Mouse (Mus musculus): Measurements from ENCODE around the gene Rtkn.
A peak's percentile ranks its signal among the peaks of the same experiment; 100 is the strongest.

Rtkn gene

DNA sequence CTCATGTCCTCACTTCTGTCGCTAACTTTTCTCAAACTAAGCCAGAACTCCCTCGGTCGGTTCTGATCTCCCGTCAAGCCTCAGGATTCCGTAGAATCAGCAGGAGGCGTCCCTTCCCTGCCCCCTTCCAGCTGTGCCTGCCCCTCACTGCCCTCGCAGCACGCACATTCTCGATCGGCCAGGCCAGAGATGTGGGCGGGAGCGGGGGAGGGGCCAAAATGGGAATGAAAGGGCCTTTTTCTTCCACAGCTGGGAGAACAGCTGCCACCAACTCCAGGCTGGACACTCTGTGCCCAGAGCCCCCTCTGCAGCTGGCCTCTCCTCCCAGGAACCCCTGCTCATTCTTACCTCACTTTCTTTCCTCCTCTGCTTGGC lies 2.3 kb downstream of the Rtkn start:
- DNase-seq (ENCODE audit: extremely low read depth, low read depth) = no peak

- DNase-seq (ENCODE audit: extremely low read depth, low read depth) = no peak
Observed at GRCm38 (mm10) chr6:83138056-83138455, 2.8 kb downstream of the Rtkn start.

- no peak for DNase-seq (ENCODE audit: extremely low read depth, low read depth)
Observed at GRCm38 (mm10) chr6:83140044-83140443, 4.8 kb downstream of the Rtkn start.

- DNase-seq (ENCODE audit: extremely low read depth, low read depth) = no peak
Observed at GRCm38 (mm10) chr6:83141636-83142035, 6.4 kb downstream of the Rtkn start.

DNA sequence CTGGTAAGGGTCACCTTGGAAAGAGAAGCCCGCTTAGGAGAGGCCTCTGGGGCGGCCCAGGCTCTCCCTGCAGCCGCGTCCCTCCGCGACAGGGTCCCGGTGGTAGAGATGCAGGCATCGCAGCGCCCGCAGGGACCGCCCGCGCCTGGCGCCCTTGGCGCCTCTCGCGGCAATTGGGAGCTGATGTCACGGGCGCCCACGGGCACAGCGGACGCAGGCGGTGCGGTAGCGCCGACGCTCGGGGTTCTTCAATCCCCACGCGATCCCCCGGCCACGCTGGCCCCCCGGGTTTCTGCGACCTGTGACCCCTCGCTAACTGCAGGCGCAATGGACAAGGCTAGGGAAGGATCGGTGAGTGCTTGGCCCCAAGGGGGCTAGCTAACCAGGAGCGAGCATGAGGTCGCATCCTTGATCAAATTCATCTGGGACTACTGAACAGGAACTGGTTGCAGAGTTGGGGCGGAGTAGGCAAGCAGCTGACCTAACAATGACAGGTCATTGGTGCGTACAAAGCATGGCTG lies 7.0 kb downstream of the Rtkn start:
- DNase-seq (ENCODE audit: extremely low read depth, low read depth) = no peak

DNA sequence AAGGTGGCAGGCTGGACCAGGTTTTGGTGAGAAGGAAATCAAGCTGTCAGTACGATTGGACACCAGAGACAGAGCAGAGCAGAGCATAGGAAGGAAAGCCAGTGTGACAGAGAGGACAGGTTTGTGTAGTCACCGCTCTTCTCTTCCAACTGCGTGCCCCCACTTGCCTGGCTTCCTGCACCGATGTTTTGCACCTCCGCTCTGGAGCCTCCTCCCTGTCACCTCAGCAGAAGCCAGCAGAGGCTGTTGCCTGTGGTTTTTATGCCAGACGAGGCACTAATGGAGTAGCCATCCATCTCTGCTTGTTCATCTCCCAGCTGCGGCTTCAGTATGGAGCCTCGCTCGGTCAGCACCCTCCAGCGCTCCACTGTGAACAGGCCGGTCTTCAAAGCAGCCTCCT lies 7.6 kb downstream of the Rtkn start:
- DNase-seq (ENCODE audit: extremely low read depth, low read depth) = no peak

DNA sequence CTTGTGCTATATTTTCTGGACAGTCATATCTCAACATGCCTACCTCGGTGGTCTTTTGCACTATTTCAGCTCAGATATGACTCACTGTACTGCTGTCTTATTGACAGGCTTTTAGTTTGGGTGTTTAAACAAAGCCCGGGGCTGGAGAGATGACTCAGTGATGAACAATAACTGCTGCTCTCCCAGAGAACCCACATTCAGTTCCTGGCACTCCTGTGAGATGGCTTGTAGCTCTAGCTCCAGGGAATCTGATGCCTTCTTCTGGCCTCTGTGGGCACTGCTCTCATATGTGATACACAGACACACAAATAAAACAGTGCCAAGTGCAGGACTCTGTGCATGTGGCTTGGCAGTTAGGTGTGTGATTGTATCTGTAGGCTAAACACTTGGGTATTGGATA lies 9.9 kb downstream of the Rtkn start:
- DNase-seq (ENCODE audit: extremely low read depth, low read depth) = no peak

DNA sequence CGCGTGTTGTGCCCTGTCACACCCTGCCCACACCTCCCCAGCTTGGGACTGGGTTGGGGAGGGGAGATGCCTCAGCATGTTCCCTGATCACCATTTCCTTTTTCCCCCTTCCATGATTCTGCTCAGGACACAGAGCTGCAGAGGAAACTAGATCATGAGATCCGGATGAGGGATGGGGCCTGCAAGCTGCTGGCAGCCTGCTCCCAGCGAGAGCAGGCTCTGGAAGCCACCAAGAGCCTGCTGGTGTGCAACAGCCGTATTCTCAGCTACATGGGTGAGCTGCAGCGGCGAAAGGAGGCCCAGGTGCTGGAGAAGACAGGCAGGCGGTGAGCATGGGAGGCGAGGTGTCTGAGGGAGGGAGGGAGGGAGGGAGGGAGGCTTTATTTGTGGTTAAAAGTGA lies 10.5 kb downstream of the Rtkn start:
- DNase-seq (ENCODE audit: extremely low read depth, low read depth) = no peak

GRCm38 (mm10) chr6:83147280-83147679 lies 12.0 kb downstream of the Rtkn start:
- no peak for DNase-seq (ENCODE audit: extremely low read depth, low read depth)

- DNase-seq (ENCODE audit: extremely low read depth, low read depth) = no peak
Observed at GRCm38 (mm10) chr6:83151721-83152120, 16.5 kb downstream of the Rtkn start.

DNA sequence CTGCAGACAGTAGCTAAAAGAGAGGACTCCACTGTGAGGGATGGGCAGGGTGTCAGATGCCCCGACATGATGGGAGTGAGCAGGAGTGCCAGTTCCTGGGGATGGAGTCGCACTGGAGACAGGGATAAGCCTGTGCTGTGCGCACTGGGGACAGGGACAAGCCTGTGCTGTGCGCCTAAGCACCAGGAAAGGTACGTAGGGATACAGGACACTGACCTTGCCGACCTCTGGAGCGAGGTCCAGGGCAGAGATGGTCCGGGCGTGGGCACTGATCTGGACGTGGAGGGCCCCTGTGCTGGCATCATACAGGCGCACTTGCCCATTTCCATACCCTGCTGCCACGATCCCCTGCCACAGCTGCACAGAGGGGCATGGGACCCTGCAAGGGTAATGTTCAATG lies 17.8 kb downstream of the Rtkn start:
- no peak for DNase-seq (ENCODE audit: extremely low read depth, low read depth)

GRCm38 (mm10) chr6:83153485-83153884 lies 18.2 kb downstream of the Rtkn start:
- no peak for DNase-seq (ENCODE audit: extremely low read depth, low read depth)

- no peak for DNase-seq (ENCODE audit: extremely low read depth, low read depth)
Observed at GRCm38 (mm10) chr6:83155552-83156238, 20.4 kb downstream of the Rtkn start.

GRCm38 (mm10) chr6:83156259-83156684 lies 21.0 kb downstream of the Rtkn start, which contains the start of the genes Wdr54 and 1700003E16Rik:
Wdr54 (minus strand) TSS chr6:83156397.
1700003E16Rik (plus strand) TSS chr6:83156404.
- DNase-seq (ENCODE audit: extremely low read depth, low read depth) = no peak

- DNase-seq (ENCODE audit: extremely low read depth, low read depth) = peak; percentile 55
Observed at GRCm38 (mm10) chr6:83159456-83159855, 24.2 kb downstream of the Rtkn start.

- DNase-seq (ENCODE audit: extremely low read depth, low read depth) = no peak
Observed at GRCm38 (mm10) chr6:83161442-83161841, 26.2 kb downstream of the Rtkn start.

- DNase-seq (ENCODE audit: extremely low read depth, low read depth) = no peak
Observed at GRCm38 (mm10) chr6:83161921-83162641, 26.8 kb downstream of the Rtkn start.

GRCm38 (mm10) chr6:83162701-83163100 lies 27.4 kb downstream of the Rtkn start:
- DNase-seq (ENCODE audit: extremely low read depth, low read depth) = peak; percentile 44

GRCm38 (mm10) chr6:83165026-83165606 lies 29.9 kb downstream of the Rtkn start:
- DNase-seq (ENCODE audit: extremely low read depth, low read depth) = no peak

- DNase-seq (ENCODE audit: extremely low read depth, low read depth) = peak; percentile 81
Observed at GRCm38 (mm10) chr6:83165607-83166242, 30.5 kb downstream of the Rtkn start, which contains the start of gene Dctn1. Dctn1 (plus strand) TSS chr6:83165920.

DNA sequence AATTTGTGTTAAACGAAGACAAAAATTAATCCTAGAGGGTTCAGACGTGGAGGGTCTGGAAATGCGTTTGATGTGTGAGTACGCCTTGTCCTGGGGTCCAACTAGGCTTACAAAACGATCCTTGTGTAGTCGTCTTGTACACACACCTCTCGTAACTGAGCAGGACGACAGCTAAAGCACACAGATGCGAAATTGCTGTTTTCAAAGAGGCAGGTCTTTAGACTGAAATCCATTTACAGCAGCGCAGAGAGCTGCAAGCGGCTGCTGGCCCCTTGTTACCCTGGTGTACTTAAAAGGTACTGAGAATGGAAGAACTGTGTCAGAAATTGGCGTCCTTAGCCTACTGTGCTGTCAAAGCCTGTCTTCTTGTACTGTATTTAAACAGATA lies 31.0 kb downstream of the Rtkn start:
- peak; percentile 37 for DNase-seq (ENCODE audit: extremely low read depth, low read depth)

DNA sequence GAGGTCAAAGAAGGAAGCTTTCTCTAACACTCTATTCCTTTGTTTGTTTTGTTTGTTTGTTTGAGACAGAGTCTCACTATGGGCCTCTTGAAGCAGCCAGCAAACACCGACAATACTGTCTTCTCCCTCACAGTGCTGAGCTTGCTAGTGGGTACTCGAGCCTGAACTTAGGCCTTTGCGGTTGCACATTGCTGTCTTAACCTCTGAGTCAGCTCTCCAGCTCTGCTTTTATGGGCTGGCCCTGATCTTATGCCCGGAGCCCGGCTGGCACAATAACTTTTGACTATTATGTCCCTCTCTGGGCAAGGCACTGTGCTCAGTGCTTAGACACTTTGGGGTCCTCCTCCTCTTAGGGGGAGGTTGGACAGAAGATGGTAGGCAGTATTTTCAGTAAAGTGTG lies 34.6 kb downstream of the Rtkn start:
- no peak for DNase-seq (ENCODE audit: extremely low read depth, low read depth)
